Mouse (Mus musculus): ENCODE data around the gene Lyl1.

GRCm38 (mm10) chr8:84677305-84677704, 24.0 kb upstream of the Lyl1 start:
- no peak for TF ChIP-seq CTCF (conservative IDR thresholded peaks at IDR 0.05; ENCODE audit: low read length)
- TF ChIP-seq POU5F1 (IDR thresholded peaks at IDR 0.05; ENCODE audit: borderline replicate concordance, low read length): no peak
- TF ChIP-seq NANOG (IDR thresholded peaks at IDR 0.05; ENCODE audit: borderline replicate concordance, low read length): no peak

All from E14TG2a.4 (cell line).